Mouse (Mus musculus) ES-Bruce4 (cell line): ENCODE measurements around the gene Bsg. TPM values are rescaled to one million over a fixed set of nuclear protein-coding genes. Genes with fewer than 3 reads are reported as not detected.
"Not testable (repeated sequence)": the region's sequence is repeated elsewhere in the genome, so short reads cannot be mapped to it uniquely, and the experiment has no call there.

Experiments
- H3K27ac ChIP-seq: 2 replicates; pipeline ENCODE4 v1.5.1; 2012; ENCODE audit warnings: low read length, inconsistent platforms; ENCODE audit not compliant: insufficient read depth
- H3K27me3 ChIP-seq: 2 replicates; pipeline ENCODE4 v1.6.1; 2012; ENCODE audit warnings: mild to moderate bottlenecking, low read length, inconsistent platforms; ENCODE audit not compliant: control insufficient read depth, poor library complexity, insufficient read depth, severe bottlenecking
- H3K36me3 ChIP-seq: 2 replicates; pipeline ENCODE4 v1.6.1; 2012; ENCODE audit warnings: inconsistent platforms, mild to moderate bottlenecking, low read length, moderate library complexity; ENCODE audit not compliant: control insufficient read depth, poor library complexity, insufficient read depth, severe bottlenecking
- H3K4me1 ChIP-seq: one replicate; pipeline ENCODE4 v1.8.1; 2011; ENCODE audit warnings: low read length; ENCODE audit not compliant: control insufficient read depth, insufficient read depth
- H3K4me3 ChIP-seq: 2 replicates; pipeline ENCODE4 v1.5.1; 2011; ENCODE audit warnings: low read depth, mild to moderate bottlenecking, low read length
- H3K9ac ChIP-seq: 2 replicates; pipeline ENCODE4 v1.6.1; 2012; ENCODE audit warnings: low read depth, mild to moderate bottlenecking, inconsistent platforms; ENCODE audit not compliant: poor library complexity, severe bottlenecking
- H3K9me3 ChIP-seq: replicated peaks from 2 replicates; pipeline ENCODE4 v1.6.1; 2012; ENCODE audit warnings: mild to moderate bottlenecking, low read length, inconsistent platforms; ENCODE audit not compliant: control insufficient read depth, poor library complexity, insufficient read depth, severe bottlenecking
- CTCF ChIP-seq: IDR thresholded peaks from one replicate; pipeline ENCODE4 v1.8.1; 2011; ENCODE audit warnings: low read depth, low read length
- EP300 ChIP-seq: IDR thresholded peaks from 2 replicates; pipeline ENCODE4 v1.6.1; 2011; ENCODE audit warnings: low read depth, low read length; ENCODE audit not compliant: insufficient read depth
- POLR2A ChIP-seq: IDR thresholded peaks from one replicate; pipeline ENCODE4 v1.8.1; 2011; ENCODE audit warnings: low read length; ENCODE audit not compliant: insufficient read depth
- polyA plus RNA-seq: library from polyadenylated mRNA; stranded (reverse); fragments of >200 nt; gene quantifications from 2 replicates; pipeline ENCODE4 v1.2.4, GENCODE M21; 2011; ENCODE audit warnings: low read depth; ENCODE audit not compliant: missing spikeins, insufficient read depth, insufficient read length

Bsg gene
- polyA plus RNA-seq, 1 experiment = 445 TPM

DNA sequence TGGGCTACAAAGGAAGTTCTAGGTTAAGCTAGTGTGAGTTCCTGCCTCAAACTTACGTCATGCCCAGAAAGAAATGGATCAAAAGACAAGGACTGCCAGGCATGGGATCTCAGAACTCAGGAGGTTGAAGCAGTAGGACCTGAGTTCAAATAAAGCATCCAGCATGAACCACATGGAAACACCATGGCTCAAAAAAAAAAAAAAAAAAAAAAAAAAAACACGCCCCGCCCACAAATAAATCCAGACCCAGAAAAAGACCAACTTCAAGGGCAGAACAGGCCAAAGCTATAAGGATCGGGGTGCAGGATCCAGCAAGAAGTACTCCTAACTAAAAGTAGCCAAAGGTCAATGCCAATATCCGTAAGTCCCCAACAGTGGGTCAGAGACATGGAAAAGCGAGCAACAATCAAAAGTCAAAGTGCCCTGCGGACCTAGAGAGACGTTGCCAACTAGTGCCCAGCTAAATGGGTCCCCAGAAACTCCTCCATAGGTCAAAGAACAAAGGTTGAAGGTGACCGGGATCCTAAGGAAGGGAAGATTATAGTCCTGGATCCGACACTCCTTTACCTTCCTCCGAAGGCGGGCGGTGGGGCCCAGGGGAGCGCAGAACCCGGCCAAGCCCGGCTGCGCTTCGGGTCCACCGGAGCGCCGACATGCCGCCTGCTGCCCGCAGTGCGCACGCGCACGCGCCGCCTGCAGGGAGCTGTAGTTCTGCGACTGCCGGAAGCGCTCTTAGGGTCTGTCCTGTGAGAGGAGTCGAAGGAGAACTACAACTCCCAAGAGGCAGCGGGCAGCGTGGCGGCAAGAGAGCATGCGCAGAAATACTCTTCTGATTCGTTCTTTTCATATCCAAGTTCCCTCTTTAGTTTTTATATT lies 41.8 kb downstream of the Bsg start, which contains the start of gene Polrmt:
Gene Polrmt (minus strand): TSS at position 684 of the 876 bp plus-strand sequence.
- no peak for TF ChIP-seq CTCF
- peak; percentile 34 for TF ChIP-seq POLR2A
- no peak for TF ChIP-seq EP300
- H3K36me3 ChIP-seq = peaks cover 19% of the 10 kb centered on the region
- H3K27me3 ChIP-seq = no peaks in the 10 kb centered on the region
- H3K4me3 ChIP-seq = peak within 1 kb of the TSS; percentile 94
- no peaks in the 10 kb centered on the region for H3K4me1 ChIP-seq
- H3K9ac ChIP-seq = peak within 1 kb of the TSS; percentile 90
- H3K27ac ChIP-seq = peak within 1 kb of the TSS; percentile 52
- H3K9me3 ChIP-seq = peaks cover 12% of the 10 kb centered on the region

DNA sequence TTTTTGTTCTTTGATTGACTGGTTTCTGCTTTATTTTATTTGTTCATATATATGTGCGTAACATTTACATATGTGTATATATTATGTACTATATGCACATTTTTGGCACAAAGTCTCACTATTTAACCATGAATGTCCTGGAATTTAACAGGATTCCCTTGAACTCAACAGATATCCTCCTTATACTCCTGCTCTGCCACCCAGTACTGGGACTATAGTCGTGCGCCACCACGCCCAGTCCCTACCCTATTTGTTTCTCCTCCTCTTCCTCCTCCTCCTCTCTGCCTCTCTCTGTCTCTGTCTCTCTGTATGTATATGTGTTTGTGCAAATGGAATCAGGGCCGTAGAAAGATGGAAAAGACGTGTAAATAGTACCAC lies 42.5 kb downstream of the Bsg start:
- H3K9ac ChIP-seq = 0 out of 2 replicates have a peak overlapping the region, but pooled peaks have one; percentile 39
- H3K9me3 ChIP-seq = peaks cover 6% of the 10 kb centered on the region
- peak overlapping the region; percentile 52 for H3K27ac ChIP-seq
- H3K4me3 ChIP-seq = peak overlapping the region; percentile 47; the same call in 1 of the 2 replicates
- H3K36me3 ChIP-seq = peaks cover 13% of the 10 kb centered on the region
- no peaks in the 10 kb centered on the region for H3K4me1 ChIP-seq
- H3K27me3 ChIP-seq = no peaks in the 10 kb centered on the region
- TF ChIP-seq CTCF (no peak), POLR2A (no peak), EP300 (no peak)

DNA sequence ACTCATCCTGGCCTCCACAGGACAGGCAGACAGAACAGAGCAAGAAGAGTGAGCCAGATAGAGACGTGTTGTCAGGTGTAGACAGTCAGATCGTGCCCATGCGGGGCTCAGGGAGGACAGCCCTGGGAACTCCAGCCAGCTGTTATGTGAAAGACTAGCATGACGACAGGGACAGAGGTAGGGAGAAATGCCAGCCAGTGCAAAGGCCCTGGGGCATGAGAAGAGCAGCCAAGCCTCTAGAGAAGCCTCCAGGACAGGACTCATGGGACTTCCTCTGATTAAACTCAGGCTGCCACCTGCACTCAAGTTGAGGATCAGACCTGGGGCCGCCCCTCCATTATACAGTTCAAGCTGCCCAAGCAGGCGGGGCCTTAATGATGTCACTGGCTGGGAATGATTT lies 44.2 kb downstream of the Bsg start:
- no peaks in the 10 kb centered on the region for H3K4me1 ChIP-seq
- H3K4me3 ChIP-seq = no peak overlapping the region
- no peak for TF ChIP-seq POLR2A
- no peak for TF ChIP-seq CTCF
- TF ChIP-seq EP300 = no peak
- H3K9ac ChIP-seq = no peak overlapping the region
- H3K9me3 ChIP-seq = no peaks in the 10 kb centered on the region
- no peak overlapping the region for H3K27ac ChIP-seq
- no peaks in the 10 kb centered on the region for H3K27me3 ChIP-seq
- no peaks in the 10 kb centered on the region for H3K36me3 ChIP-seq

DNA sequence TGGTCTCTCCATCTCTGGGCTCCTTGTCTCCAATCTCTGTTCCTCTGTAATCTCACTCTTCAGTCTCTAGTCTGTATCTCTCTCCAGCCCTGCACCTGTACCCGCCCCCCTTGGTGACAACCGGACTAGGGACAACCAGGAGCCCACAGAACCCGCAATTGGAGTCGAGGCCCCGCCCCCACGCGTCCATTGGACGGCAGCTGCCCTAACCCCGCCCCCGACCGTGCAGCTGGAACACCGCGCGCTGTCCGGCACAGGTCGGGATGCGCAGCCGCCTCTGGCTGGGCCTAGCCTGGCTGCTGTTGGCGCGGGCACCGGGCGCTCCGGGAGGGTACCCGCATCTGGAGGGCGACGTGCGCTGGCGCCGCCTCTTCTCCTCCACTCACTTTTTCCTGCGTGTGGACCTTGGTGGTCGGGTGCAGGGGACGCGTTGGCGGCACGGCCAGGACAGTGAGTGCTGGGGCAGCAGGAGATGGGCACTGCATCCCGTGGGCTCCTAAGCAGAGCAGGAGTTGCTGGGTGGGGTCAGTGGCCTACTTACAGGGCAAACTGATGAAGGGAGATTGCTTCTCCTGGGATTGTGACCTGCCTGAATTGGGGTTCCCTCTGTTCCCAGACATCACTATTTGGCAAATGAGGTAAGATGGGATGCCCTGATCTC lies 50.7 kb downstream of the Bsg start, which contains the start of gene Fgf22:
Gene Fgf22 (plus strand): TSS at position 221 of the 661 bp plus-strand sequence.
- TF ChIP-seq POLR2A = no peak
- TF ChIP-seq CTCF = no peak
- no peak for TF ChIP-seq EP300
- peak within 1 kb of the TSS; percentile 87 for H3K4me3 ChIP-seq
- H3K9me3 ChIP-seq = no peaks in the 10 kb centered on the region
- no peaks in the 10 kb centered on the region for H3K4me1 ChIP-seq
- H3K27me3 ChIP-seq = no peaks in the 10 kb centered on the region
- H3K27ac ChIP-seq = no peak within 1 kb of the TSS
- no peak within 1 kb of the TSS for H3K9ac ChIP-seq
- H3K36me3 ChIP-seq = no peaks in the 10 kb centered on the region; the same call in 1 of the 2 replicates

DNA sequence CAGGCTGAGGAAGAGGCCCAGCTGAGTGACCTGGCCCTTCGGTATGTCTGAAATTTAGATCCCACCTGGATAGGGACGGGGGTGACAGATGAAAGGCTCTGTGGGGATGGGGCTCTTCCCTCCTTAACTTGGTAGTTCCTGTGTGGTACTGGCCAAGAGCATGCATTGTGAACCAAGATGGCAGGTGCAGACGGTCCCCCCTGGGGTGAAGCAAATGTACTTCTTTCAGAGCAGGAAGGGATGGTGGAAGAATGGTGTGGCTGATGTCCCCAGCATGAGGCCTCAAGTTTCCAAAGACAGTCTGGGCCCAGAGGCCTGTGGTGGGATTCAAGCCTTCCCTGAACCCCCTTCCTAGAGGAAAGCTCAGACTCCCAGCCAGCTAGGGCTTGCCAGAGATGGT lies 51.6 kb downstream of the Bsg start:
- Histone ChIP-seq H3K4me3 (no peak overlapping the region), H3K27ac (no peak overlapping the region), H3K9ac (no peak overlapping the region), H3K27me3 (no peaks in the 10 kb centered on the region), H3K36me3 (peaks cover 5% of the 10 kb centered on the region; the same call in 1 of the 2 replicates), H3K9me3 (no peaks in the 10 kb centered on the region), H3K4me1 (no peaks in the 10 kb centered on the region)
- TF ChIP-seq CTCF (no peak), POLR2A (no peak), EP300 (no peak)

DNA sequence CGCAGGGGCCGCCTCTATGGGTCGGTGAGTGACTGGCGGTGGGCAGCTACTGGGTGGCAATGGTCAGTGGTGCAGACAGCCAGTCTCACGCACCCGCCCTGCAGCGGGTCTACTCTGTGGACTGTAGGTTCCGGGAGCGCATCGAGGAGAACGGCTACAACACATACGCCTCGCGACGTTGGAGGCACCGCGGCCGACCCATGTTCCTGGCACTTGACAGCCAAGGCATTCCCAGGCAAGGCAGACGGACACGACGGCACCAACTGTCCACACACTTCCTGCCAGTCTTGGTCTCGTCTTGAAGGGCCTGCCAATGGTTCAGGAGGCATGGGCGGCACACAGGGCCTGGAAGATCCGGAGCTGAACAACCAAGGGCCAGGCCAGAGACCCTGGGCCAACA lies 52.4 kb downstream of the Bsg start:
- H3K27me3 ChIP-seq = no peaks in the 10 kb centered on the region
- no peak for TF ChIP-seq EP300
- TF ChIP-seq CTCF = no peak
- TF ChIP-seq POLR2A = no peak
- no peak overlapping the region for H3K9ac ChIP-seq
- H3K4me1 ChIP-seq = no peaks in the 10 kb centered on the region
- H3K27ac ChIP-seq = no peak overlapping the region
- peak overlapping the region; percentile 22 for H3K4me3 ChIP-seq
- H3K9me3 ChIP-seq = no peaks in the 10 kb centered on the region
- peaks cover 10% of the 10 kb centered on the region for H3K36me3 ChIP-seq

DNA sequence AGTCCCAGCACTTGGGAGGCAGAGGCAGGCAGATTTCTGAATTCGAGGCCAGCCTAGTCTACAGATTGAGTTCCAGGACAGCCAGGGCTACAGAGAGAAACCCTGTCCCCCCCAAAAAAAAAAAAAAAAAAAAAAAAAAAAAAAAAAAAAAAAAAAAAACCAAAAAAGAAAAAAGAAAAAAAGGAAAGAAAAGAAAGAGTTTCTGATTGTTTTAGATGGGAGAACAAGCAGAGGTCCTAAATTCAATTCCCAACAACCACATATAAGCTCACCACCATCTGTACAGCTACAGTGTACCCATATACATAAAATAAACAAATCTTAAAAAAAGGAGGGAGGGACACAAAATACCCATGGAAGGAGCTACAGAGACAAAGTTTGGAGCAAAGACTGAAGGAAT lies 55.4 kb downstream of the Bsg start:
- peaks cover 13% of the 10 kb centered on the region for H3K36me3 ChIP-seq
- not testable (repeated sequence) for H3K9me3 ChIP-seq, H3K9ac ChIP-seq, H3K27me3 ChIP-seq, H3K4me1 ChIP-seq, H3K27ac ChIP-seq, H3K4me3 ChIP-seq
